Mouse (Mus musculus) liver, postnatal 0 days (tissue): ENCODE measurements around the gene Olfr251. TPM values are rescaled to one million over a fixed set of nuclear protein-coding genes. Genes with fewer than 3 reads are reported as not detected.
"Not testable (repeated sequence)": the region's sequence is repeated elsewhere in the genome, so short reads cannot be mapped to it uniquely, and the experiment has no call there.

ENCODE experiments used
- ATAC-seq: fragments of 200-750 bp; cut with Nextera tagmentation; 2 replicates; pipeline ENCODE4 v1.8.0; 2017; ENCODE audit warnings: mild to moderate bottlenecking, moderate library complexity
- DNase-seq: peaks from one replicate; pipeline ENCODE4 v3.0.0-alpha.2; 2016
- H3K27ac ChIP-seq: fragments of 300-500 bp; sonication (generic); 2 replicates; pipeline ENCODE4 v1.5.1; 2014; ENCODE audit warnings: antibody characterized with exemption, moderate library complexity, mild to moderate bottlenecking, low read depth
- H3K27me3 ChIP-seq: fragments of 300-500 bp; sonication (generic); 2 replicates; pipeline ENCODE4 v1.6.1; 2014; ENCODE audit warnings: low read length, control low read depth, mixed read lengths; ENCODE audit not compliant: insufficient read depth
- H3K36me3 ChIP-seq: fragments of 300-500 bp; sonication (generic); replicated peaks from 2 replicates; pipeline ENCODE4 v1.6.1; 2014; ENCODE audit warnings: mild to moderate bottlenecking, control low read depth, low read length, moderate library complexity, mixed read lengths; ENCODE audit not compliant: insufficient read depth
- H3K4me1 ChIP-seq: fragments of 300-500 bp; sonication (generic); 2 replicates; pipeline ENCODE4 v1.6.1; 2014; ENCODE audit warnings: antibody characterized with exemption, mild to moderate bottlenecking, control low read depth; ENCODE audit not compliant: insufficient read depth
- H3K4me2 ChIP-seq: fragments of 300-500 bp; sonication (generic); 2 replicates; pipeline ENCODE4 v1.6.1; 2014; ENCODE audit warnings: low read depth, mild to moderate bottlenecking, low read length, moderate library complexity, mixed read lengths
- H3K4me3 ChIP-seq: fragments of 300-500 bp; sonication (generic); 2 replicates; pipeline ENCODE4 v1.5.1; 2014; ENCODE audit warnings: low read depth, low read length
- H3K9ac ChIP-seq: fragments of 300-500 bp; sonication (generic); replicated peaks from 2 replicates; pipeline ENCODE4 v1.6.1; 2014; ENCODE audit warnings: mild to moderate bottlenecking, moderate library complexity
- H3K9me3 ChIP-seq: fragments of 300-500 bp; sonication (generic); 2 replicates; pipeline ENCODE4 v1.6.1; 2016; ENCODE audit warnings: mild to moderate bottlenecking, control low read depth, low read length, mixed read lengths
- CTCF ChIP-seq: sonication (generic); IDR thresholded peaks from 2 replicates; pipeline ENCODE4 v1.5.1; 2016; ENCODE audit warnings: antibody characterized with exemption, low read depth
- EP300 ChIP-seq: IDR thresholded peaks from 2 replicates; pipeline ENCODE4 v1.6.1; 2016; ENCODE audit warnings: antibody characterized with exemption, low read depth, mild to moderate bottlenecking
- WGBS: fragments of 180-500 bp; shearing (Covaris S2); extraction: QIAGEN DNeasy Blood & Tissue Kit; methylation state at CpG from one replicate; pipeline ENCODE4 v1.1.7; 2014; ENCODE audit not compliant: insufficient replicate concordance; 5-methylcytosine and 5-hydroxymethylcytosine counted together
- polyA plus RNA-seq: library from polyadenylated mRNA; unstranded; fragments of >200 nt; fragmentation: Nextera tagmentation; extraction: Ambion mirVana; gene quantifications from 2 replicates; pipeline ENCODE4 v1.2.1, GENCODE M21; 2015

Gene Olfr251
- not detected in 2 replicates for polyA plus RNA-seq

DNA sequence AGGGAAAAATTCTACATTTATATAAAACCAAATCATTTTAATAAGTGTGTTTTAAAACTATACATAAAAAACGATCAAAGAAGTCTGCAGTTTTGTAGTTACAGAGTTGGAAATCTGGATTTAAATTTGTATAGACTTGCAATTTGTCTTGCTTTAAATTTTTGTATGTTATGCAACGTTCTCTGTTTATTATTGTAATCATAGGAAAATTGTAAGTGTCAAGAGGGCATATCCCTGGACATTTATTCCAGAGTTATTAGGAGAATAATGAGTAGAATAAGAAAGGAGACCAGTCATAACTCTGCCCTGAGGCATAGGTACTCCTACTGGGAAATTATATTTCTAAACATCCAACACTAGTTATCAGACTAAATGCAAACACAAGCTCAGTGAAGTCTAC is at the start of gene Olfr251:
Gene Olfr251 (plus strand): TSS at position 301 of the 400 bp plus-strand sequence.
- Histone ChIP-seq H3K9ac (no peak within 1 kb of the TSS), H3K4me1 (no peaks in the 10 kb centered on the region), H3K36me3 (no peaks in the 10 kb centered on the region), H3K27ac (no peak within 1 kb of the TSS), H3K4me2 (no peak within 1 kb of the TSS), H3K4me3 (no peak within 1 kb of the TSS), H3K27me3 (no peaks in the 10 kb centered on the region), H3K9me3 (no peaks in the 10 kb centered on the region)
- no peak for ATAC-seq
- TF ChIP-seq CTCF (no peak), EP300 (no peak)
- no peak for DNase-seq
- WGBS, result 47% methylated on average over 2 of the region's 2 CpGs

DNA sequence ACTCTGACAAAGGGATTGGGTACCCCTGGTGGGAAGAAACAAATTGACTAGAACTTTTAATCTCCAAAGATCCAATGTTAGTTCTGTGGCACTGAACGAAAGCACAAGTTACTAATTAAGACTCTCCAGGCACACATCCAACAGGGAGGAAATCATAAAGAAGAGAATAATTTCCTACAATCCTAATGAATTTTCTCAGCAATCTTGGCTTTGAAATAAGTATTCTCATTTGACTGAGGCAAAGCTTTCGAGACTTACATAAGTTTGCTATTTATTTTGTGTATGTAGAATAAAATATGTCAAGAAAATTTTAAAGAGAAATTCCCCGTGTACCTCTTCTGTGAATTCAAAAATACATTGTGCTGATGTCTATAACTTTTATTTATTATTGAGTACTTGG is 48.1 kb upstream of the Olfr251 start, which contains the start of gene Olfr25:
Gene Olfr25 (plus strand): TSS at position 301 of the 400 bp plus-strand sequence.
- Histone ChIP-seq H3K4me2 (no peak within 1 kb of the TSS), H3K27ac (no peak within 1 kb of the TSS), H3K9me3 (no peaks in the 10 kb centered on the region; the same call in 1 of the 2 replicates), H3K4me1 (no peaks in the 10 kb centered on the region), H3K4me3 (no peak within 1 kb of the TSS), H3K9ac (no peak within 1 kb of the TSS), H3K36me3 (no peaks in the 10 kb centered on the region), H3K27me3 (no peaks in the 10 kb centered on the region)
- no peak for ATAC-seq
- no peak for DNase-seq
- TF ChIP-seq EP300, result no peak
- no peak for TF ChIP-seq CTCF
- WGBS, result 64% methylated on average over 3 of the region's 3 CpGs

- Histone ChIP-seq H3K4me3 (no peak within 1 kb of the TSS), H3K27ac (no peak within 1 kb of the TSS), H3K36me3 (no peaks in the 10 kb centered on the region), H3K9ac (no peak within 1 kb of the TSS), H3K4me2 (no peak within 1 kb of the TSS), H3K4me1 (no peaks in the 10 kb centered on the region), H3K9me3 (no peaks in the 10 kb centered on the region), H3K27me3 (no peaks in the 10 kb centered on the region)
- TF ChIP-seq EP300, result no peak
- TF ChIP-seq CTCF, result no peak
- DNase-seq, result no peak
- 84% methylated on average over 4 of the region's 4 CpGs for WGBS
- no peak for ATAC-seq
These were observed 28.8 kb upstream of the Olfr251 start, which contains the start of gene Olfr898 for GRCm38 (mm10) chr9:38348111-38348510. Gene Olfr898, plus strand, starts transcription at chr9:38348411.

- WGBS, result 85% methylated on average over 2 of the region's 2 CpGs
- H3K9me3 ChIP-seq, result no peaks in the 10 kb centered on the region
- ATAC-seq (no peak), DNase-seq (no peak)
- no peaks in the 10 kb centered on the region for H3K36me3 ChIP-seq
- H3K4me2 ChIP-seq, result no peak within 1 kb of the TSS
- no peak within 1 kb of the TSS for H3K9ac ChIP-seq
- no peak for TF ChIP-seq CTCF
- TF ChIP-seq EP300, result no peak
- H3K27me3 ChIP-seq, result no peaks in the 10 kb centered on the region
- no peaks in the 10 kb centered on the region for H3K4me1 ChIP-seq
- H3K4me3 ChIP-seq, result no peak within 1 kb of the TSS
- no peak within 1 kb of the TSS for H3K27ac ChIP-seq
These were observed 10.3 kb upstream of the Olfr251 start, which contains the start of gene Olfr250 for GRCm38 (mm10) chr9:38366596-38366995. Gene Olfr250, plus strand, starts transcription at chr9:38366896.

GRCm38 (mm10) chr9:38401398-38401797 is 24.5 kb downstream of the Olfr251 start, which contains the start of gene Olfr147:
Gene Olfr147, plus strand, starts transcription at chr9:38401698.
- H3K4me1 ChIP-seq, result no peaks in the 10 kb centered on the region
- ATAC-seq (no peak), DNase-seq (no peak)
- no peak within 1 kb of the TSS for H3K4me3 ChIP-seq
- 65% methylated on average over 1 of the region's 1 CpGs for WGBS
- H3K9me3 ChIP-seq, result no peaks in the 10 kb centered on the region
- no peak within 1 kb of the TSS for H3K4me2 ChIP-seq
- H3K36me3 ChIP-seq, result no peaks in the 10 kb centered on the region
- no peaks in the 10 kb centered on the region for H3K27me3 ChIP-seq
- TF ChIP-seq CTCF, result no peak
- TF ChIP-seq EP300, result no peak
- no peak within 1 kb of the TSS for H3K9ac ChIP-seq
- H3K27ac ChIP-seq, result no peak within 1 kb of the TSS

DNA sequence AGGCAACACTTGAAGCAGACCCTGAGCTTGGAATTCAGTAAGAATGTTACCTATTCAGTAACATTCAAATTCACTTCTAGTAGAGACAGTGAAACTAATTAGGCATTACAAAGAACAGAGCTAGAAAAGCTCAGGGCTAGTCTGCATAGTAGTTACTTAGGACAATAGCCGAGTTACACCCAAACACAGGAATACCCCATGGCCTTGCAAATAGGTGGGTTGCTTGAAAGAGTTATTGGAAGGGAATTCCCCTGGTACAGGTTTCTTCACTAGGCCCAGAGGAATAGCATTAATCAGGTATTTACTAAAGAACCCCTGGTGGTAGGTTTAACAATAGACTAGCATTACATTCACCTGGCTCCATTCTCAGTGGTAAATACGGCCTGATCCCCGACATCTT is 30.6 kb downstream of the Olfr251 start:
- H3K4me1 ChIP-seq, H3K9ac ChIP-seq, H3K36me3 ChIP-seq, H3K4me3 ChIP-seq, DNase-seq, H3K27ac ChIP-seq, H3K4me2 ChIP-seq, H3K27me3 ChIP-seq, H3K9me3 ChIP-seq, ATAC-seq: not testable (repeated sequence)
- 87% methylated on average over 3 of the region's 3 CpGs for WGBS

DNA sequence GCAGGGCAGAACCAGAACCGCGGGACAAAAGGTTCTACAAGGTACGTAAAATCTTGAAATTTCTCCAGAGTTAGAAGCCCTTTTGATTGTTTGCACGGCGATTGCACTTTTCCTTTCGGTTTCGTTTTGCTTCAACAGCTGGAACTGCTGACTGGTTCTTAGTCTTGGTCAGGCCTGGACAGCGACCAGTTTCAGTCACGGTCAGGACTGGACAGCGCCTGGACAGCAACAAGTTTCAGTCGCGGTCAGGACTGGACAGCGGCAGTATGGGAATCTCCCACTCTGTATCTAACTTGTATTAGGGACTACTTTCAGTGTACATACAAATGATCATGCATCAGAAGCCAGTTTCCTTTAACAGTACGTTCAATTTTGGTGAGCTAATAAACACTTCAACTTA is 36.6 kb downstream of the Olfr251 start:
- ATAC-seq, H3K36me3 ChIP-seq, H3K4me1 ChIP-seq, H3K9ac ChIP-seq, H3K4me3 ChIP-seq, H3K4me2 ChIP-seq, H3K27ac ChIP-seq, H3K9me3 ChIP-seq, DNase-seq, H3K27me3 ChIP-seq: not testable (repeated sequence)
- 83% methylated on average over 14 of the region's 14 CpGs for WGBS
